Mouse (Mus musculus): Measurements from ENCODE around the gene Grik4. TPM values are rescaled to one million over a fixed set of nuclear protein-coding genes. Genes with fewer than 3 reads are reported as not detected.

Gene Grik4
- total RNA-seq, 2 experiments from 2014 or later, result 0.11 TPM; not detected in 1

- DNase-seq, result no peak
- intact Hi-C loops (cut with DNase I), result no loop called here
Measured at GRCm38 (mm10) chr9:42703191-42703854, 241.0 kb downstream of the Grik4 start.

GRCm38 (mm10) chr9:42702231-42703132 lies 241.8 kb downstream of the Grik4 start:
- no peak for DNase-seq
- intact Hi-C loops (cut with DNase I), result no loop called here

- intact Hi-C loops (cut with DNase I), result no loop called here
- no peak for DNase-seq
Measured at GRCm38 (mm10) chr9:42701729-42702128, 242.6 kb downstream of the Grik4 start.

GRCm38 (mm10) chr9:42693024-42693423 lies 251.3 kb downstream of the Grik4 start:
- intact Hi-C loops (cut with DNase I), result no loop called here

GRCm38 (mm10) chr9:42688143-42688542 lies 256.1 kb downstream of the Grik4 start:
- peak; percentile 26 to 67 for DNase-seq
- intact Hi-C loops (cut with DNase I), result loop anchor here (1.0 to 10.0 kb wide), 2 partner anchors 256 to 363 kb away; partner anchors contain the start of gene Grik4

More at GRCm38 (mm10) chr9:42693024-42693423, 251.3 kb downstream of the Grik4 start:
- no peak for DNase-seq

GRCm38 (mm10) chr9:42686104-42686503 lies 258.2 kb downstream of the Grik4 start:
- no peak for DNase-seq
- intact Hi-C loops (cut with DNase I), result loop anchor here (10.0 kb wide), 1 partner anchor 361 kb away; no protein-coding TSS in a partner anchor

- intact Hi-C loops (cut with DNase I), result no loop called here
- DNase-seq, result no peak
Measured at GRCm38 (mm10) chr9:42674017-42674412, 270.3 kb downstream of the Grik4 start.

GRCm38 (mm10) chr9:42673385-42674016 lies 270.8 kb downstream of the Grik4 start:
- DNase-seq, result no peak
- intact Hi-C loops (cut with DNase I), result no loop called here

- intact Hi-C loops (cut with DNase I), result no loop called here
Measured at GRCm38 (mm10) chr9:42672982-42673381, 271.3 kb downstream of the Grik4 start.

GRCm38 (mm10) chr9:42670619-42671018 lies 273.7 kb downstream of the Grik4 start:
- intact Hi-C loops (cut with DNase I), result no loop called here

More at GRCm38 (mm10) chr9:42672982-42673381, 271.3 kb downstream of the Grik4 start:
- DNase-seq, result no peak

GRCm38 (mm10) chr9:42661481-42661880 lies 282.8 kb downstream of the Grik4 start:
- intact Hi-C loops (cut with DNase I), result no loop called here
- no peak for DNase-seq

More at GRCm38 (mm10) chr9:42670619-42671018, 273.7 kb downstream of the Grik4 start:
- DNase-seq, result no peak

- intact Hi-C loops (cut with DNase I), result no loop called here
- DNase-seq, result peak; percentile 5 to 12
Measured at GRCm38 (mm10) chr9:42652756-42653155, 291.5 kb downstream of the Grik4 start.

- intact Hi-C loops (cut with DNase I), result no loop called here
- no peak for DNase-seq
Measured at GRCm38 (mm10) chr9:42652309-42652708, 292.0 kb downstream of the Grik4 start.

GRCm38 (mm10) chr9:42649872-42650271 lies 294.4 kb downstream of the Grik4 start:
- intact Hi-C loops (cut with DNase I), result no loop called here

GRCm38 (mm10) chr9:42648051-42648450 lies 296.2 kb downstream of the Grik4 start:
- no peak for DNase-seq
- intact Hi-C loops (cut with DNase I), result no loop called here

More at GRCm38 (mm10) chr9:42649872-42650271, 294.4 kb downstream of the Grik4 start:
- DNase-seq, result no peak

GRCm38 (mm10) chr9:42647596-42647995 lies 296.7 kb downstream of the Grik4 start:
- intact Hi-C loops (cut with DNase I), result no loop called here
- no peak for DNase-seq

GRCm38 (mm10) chr9:42646821-42647220 lies 297.5 kb downstream of the Grik4 start:
- no peak for DNase-seq
- intact Hi-C loops (cut with DNase I), result no loop called here

- DNase-seq, result no peak
- intact Hi-C loops (cut with DNase I), result no loop called here
Measured at GRCm38 (mm10) chr9:42645161-42645560, 299.1 kb downstream of the Grik4 start.

GRCm38 (mm10) chr9:42642821-42643220 lies 301.5 kb downstream of the Grik4 start:
- DNase-seq, result no peak

GRCm38 (mm10) chr9:42641550-42642117 lies 302.7 kb downstream of the Grik4 start:
- intact Hi-C loops (cut with DNase I), result no loop called here
- no peak for DNase-seq

More at GRCm38 (mm10) chr9:42642821-42643220, 301.5 kb downstream of the Grik4 start:
- intact Hi-C loops (cut with DNase I), result no loop called here
